Mouse (Mus musculus) right cerebral cortex, postnatal 25 days (tissue): ENCODE data around the gene Pink1.
A peak's percentile ranks its signal among the peaks of the same experiment; 100 is the strongest.

Experiments
- DNase-seq: peaks from one replicate; pipeline ENCODE4 v3.0.0; 2022

Gene Pink1

GRCm38 (mm10) chr4:138311595-138311994 is 14.5 kb downstream of the Pink1 start:
- DNase-seq = no peak

- DNase-seq = no peak
Observed at GRCm38 (mm10) chr4:138310311-138310910, 15.7 kb downstream of the Pink1 start.

DNA sequence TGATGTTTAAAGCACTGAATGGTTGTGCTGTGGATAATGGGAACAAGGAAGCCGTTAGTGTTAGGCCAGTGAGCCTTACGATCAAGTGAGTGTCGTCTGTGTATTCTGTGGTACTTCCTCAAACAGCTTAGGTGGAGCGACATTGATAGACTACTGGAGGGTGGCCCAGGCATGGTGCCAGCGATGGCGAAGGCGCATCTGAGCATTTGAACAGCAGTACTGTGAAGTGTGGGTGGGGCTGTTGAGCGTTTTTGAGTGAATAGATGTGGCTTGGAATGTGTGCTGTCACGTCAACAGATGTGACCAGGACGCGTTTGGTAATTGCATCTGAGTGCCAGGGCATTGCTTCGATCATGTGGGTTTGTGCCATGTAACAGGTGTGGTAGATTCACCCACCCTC is 18.4 kb downstream of the Pink1 start:
- no peak for DNase-seq

GRCm38 (mm10) chr4:138307025-138307424 is 19.1 kb downstream of the Pink1 start:
- no peak for DNase-seq

DNA sequence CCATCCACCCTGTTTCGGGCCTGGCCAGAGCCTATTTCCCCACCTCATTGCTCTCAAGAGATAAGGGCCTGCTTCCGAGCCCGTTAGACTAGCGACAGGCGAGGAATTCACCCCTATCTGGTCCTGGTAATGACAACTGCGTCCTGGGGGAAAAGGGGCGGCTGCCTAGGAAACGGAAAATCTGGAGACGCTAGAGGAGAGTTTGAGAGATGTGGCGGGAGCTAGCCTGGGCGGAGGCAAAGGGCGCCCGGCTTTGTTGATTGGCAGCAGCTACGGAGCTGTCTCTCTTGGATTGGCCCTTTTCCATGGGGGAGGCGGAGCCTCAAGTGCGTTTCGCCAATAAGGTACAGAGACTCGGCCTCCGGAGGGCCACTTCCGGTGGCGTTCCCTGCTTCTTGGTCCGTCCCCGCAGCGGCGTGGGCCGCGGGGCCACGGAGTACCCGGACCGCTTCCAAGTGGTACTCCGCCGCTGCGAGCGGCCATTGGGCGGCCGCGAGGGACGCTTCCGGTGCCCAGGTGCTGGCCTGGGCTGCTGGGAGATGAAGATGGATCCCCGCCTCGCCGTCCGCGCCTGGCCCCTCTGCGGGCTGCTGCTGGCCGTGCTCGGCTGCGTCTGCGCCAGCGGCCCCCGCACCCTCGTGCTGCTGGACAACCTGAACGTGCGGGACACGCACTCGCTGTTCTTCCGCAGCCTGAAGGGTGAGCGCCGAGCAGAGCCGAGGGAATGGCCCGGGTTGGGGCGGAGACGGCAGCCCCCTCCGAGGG is 21.6 kb downstream of the Pink1 start, which contains the start of gene Ddost:
Gene Ddost (plus strand): TSS at position 391 of the 765 bp plus-strand sequence.
- DNase-seq = peak; percentile 98

- no peak for DNase-seq
Observed at GRCm38 (mm10) chr4:138303742-138304141, 22.4 kb downstream of the Pink1 start.

- DNase-seq = no peak
Observed at GRCm38 (mm10) chr4:138303011-138303410, 23.1 kb downstream of the Pink1 start.

- no peak for DNase-seq
Observed at GRCm38 (mm10) chr4:138301271-138301780, 24.8 kb downstream of the Pink1 start.

DNA sequence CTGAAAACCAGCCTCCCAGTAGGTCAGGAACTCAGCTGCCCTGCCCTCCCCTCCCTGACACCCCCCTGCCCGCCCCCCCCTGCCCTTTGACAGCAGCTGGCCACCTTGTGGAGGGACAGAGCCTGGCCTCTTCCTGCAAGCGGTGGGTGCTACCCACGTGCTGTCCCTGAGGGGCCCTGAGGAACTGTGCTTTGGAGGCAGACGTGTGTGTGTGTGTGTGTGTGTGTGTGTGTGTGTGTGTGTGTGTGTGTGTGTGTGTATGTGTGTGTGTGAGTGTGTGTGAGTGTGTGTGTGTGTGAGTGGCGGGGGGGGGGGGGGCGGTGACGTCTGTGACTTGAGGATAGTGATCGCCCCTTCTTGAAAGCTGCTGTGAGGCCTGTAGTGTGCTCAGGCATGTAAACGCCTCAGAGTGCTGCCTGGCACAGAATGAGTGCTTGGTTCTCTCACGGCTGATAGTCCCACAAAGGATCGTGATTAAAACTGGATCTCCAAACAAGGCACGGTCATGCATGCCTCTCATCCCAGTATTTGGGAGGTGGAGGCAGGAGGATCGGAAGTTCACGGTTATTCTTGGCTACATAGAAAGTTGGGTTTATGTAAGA is 32.1 kb downstream of the Pink1 start:
- no peak for DNase-seq

DNA sequence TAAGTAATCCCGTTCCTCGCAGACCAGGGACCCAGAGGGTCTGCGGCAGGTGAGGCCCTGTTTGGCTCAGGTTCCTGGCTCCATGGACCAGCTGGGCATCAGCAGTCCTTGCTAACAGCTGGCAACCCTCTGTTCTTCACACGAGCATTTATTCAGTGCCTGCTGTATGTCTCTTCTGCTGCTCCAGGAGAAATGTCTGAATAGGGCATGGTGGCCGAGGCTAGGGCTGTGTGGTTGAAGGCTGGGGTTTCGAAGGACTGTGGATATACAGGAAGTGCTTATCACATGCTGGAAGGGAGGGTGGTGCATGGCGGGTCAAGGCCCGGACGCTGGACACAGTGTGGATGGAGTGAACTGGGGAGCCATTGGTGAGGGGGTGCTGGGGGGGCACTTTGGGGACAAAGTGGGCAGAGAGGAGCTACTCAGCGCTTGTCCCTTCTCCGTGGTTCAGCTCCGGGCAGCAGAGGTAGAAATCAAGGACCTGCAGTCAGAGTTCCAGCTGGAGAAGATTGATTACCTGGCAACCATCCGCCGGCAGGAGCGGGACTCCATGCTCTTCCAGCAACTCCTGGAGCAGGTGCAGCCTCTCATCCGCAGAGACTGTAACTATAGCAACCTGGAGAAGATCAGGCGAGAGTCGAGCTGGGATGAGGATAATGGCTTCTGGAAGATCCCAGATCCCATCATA is 32.7 kb downstream of the Pink1 start:
- no peak for DNase-seq

GRCm38 (mm10) chr4:138292028-138292427 is 34.1 kb downstream of the Pink1 start:
- DNase-seq = no peak

DNA sequence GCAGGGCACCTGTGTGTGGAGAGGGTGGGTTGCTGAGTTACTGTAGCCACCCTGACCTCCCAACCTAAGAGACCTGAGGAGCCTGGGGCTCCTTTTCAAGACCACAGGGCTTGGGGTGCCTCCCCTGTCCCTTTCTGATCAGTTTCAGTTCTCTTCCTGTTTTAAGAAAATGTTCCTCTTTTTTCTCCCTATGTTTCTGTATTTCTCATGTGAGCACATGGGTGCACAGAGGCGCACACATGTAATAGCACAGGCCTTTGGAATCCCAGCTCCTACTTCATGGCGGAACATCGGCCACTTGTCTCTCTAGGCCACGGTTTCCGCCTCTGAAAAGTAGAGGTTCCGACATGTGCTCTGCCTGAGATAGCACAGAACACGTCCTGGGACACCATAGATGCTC is 37.4 kb downstream of the Pink1 start:
- no peak for DNase-seq

DNA sequence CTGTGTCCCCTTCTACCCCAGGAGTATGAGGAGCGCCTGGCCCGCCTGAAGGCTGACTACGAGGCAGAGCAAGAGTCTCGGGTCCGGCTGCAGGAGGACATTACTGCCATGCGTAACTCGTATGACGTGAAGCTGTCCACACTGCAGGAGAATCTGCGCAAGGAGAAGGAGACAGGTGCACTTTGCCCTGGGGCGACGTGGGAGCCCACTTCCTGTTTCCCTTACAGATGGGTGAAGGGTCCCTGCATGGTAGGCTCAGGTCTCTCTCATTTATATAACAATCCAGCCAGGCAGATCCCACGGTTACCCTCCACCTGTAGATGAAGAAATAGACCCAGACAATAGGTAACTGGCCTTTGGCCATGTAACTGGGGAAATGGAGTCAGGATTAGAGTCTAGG is 39.7 kb downstream of the Pink1 start:
- DNase-seq = no peak

GRCm38 (mm10) chr4:138282834-138283233 is 43.3 kb downstream of the Pink1 start:
- DNase-seq = peak; percentile 36

DNA sequence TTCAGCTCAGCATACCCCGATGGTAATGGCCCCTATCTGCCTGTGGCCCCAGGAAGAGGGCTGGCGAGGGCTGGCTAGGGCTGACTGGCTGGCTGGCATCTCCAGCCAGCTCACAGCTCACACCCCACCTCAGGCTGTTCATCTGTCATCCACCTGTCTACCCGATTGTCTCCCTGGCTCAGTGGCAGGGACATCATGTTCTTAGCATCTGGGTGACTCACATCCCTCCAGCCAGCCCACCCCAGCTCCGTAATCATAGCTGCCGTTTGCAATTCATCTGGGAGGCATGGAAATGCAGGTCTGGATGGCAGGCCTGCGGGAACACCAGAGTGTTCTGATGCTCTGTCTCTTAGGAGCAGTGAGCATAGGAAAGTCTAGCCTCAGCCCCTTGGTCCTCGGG is 47.8 kb downstream of the Pink1 start:
- DNase-seq = peak; percentile 31

DNA sequence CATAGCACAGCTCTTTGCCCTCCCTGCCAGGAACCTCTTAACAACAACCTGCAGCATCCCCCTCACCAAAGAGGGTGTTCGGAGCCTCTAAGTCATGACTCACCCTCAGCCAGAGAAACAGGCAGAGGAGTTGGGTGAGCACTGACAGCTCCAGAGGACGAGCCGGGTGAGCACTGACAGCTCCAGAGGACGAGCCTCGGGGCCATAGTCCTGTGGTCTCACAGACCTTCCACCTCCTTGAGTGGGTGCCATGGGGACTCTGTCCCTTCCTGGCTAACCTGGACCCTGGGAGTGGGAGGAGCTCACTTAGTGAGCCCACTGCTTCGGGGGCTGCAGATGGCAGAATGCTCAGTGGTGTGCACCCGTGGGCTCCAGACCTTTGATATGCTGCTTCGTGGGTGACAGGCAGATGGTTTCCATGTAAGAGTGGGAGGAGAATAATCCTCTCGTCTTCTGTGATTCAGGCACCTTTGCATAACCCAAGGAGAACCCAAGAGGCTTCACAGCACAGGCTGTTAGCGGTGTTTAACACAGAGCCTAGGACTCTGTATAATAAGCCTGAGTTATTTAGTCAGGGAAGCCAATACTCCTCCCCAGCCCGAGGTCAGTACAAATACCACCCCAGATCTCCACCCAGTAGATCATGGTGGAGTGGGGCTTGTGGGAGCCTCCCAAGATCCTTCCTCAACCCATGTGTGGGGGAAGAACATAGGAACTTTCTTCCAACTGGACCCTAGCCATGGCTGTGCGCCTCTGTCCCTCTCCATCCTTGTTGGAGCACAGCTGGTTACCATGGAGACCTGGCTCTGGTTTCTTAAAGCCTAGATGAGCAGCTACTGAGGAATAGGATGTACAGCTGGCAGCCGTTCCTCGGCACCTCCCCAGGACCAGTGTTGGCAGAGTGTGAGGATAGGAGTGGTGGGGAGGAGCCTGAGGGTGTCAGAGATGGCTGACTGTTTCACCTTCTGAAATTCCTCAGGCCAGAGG is 53.8 kb downstream of the Pink1 start:
- peak; percentile 56 for DNase-seq

DNA sequence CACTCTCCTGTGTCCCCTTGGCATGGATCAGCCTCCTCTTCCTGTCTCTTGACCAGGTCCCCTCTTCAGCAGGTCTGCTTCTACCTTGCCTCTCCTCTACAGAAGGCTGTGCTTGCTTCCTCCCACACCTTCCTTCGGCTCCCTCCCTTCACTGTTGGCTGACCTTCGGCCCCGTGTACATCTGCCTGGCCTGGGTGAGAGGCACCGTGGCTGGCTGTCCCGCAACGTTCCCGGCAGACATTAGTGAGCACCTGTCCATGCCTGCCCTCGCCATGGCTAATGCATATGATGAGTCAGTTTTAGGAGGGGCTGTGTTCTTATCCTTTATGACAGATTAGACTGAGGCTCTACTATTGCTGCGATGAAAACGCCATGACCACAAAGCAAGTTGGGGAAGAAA is 58.2 kb downstream of the Pink1 start:
- no peak for DNase-seq
